Mouse (Mus musculus) layer of hippocampus, adult 2 months (tissue): Measurements from ENCODE around the gene Zfp334. TPM values are rescaled to one million over a fixed set of nuclear protein-coding genes. Genes with fewer than 3 reads are reported as not detected.
A peak's percentile ranks its signal among the peaks of the same experiment; 100 is the strongest.

Experiments used
- DNase-seq, 2 experiments: peaks; one replicate each; pipeline ENCODE4 v3.0.0; 2022; ENCODE audit warnings: low spot score in 2 of 2
- H3K27ac ChIP-seq: fragments of 200-600 bp; 2 replicates; pipeline ENCODE4 v1.8.1; 2022
- H3K4me3 ChIP-seq: fragments of 200-600 bp; 2 replicates; pipeline ENCODE4 v1.8.1; 2022; ENCODE audit warnings: mild to moderate bottlenecking
- CTCF ChIP-seq: fragments of 200-600 bp; conservative IDR thresholded peaks from 2 replicates; pipeline ENCODE4 v1.8.1; 2022; ENCODE audit warnings: antibody characterized with exemption, mild to moderate bottlenecking, moderate library complexity
- total RNA-seq, 2 experiments: library from RNA; stranded (reverse); gene quantifications; 2 replicates each; pipeline ENCODE4 v1.2.3; 2021

Zfp334 gene
- total RNA-seq, 2 experiments from 2014 or later, result 14.0 to 15.3 TPM

- Histone ChIP-seq H3K27ac (no peak overlapping the region; the same call in 1 of the 2 replicates), H3K4me3 (no peak overlapping the region)
- no peak for DNase-seq
- TF ChIP-seq CTCF, result no peak
These were observed 10.2 kb upstream of the Zfp334 start for GRCm38 (mm10) chr2:165398164-165398785.

- TF ChIP-seq CTCF, result no peak
- peak overlapping the region; percentile 72 for H3K27ac ChIP-seq
- no peak for DNase-seq
- no peak overlapping the region for H3K4me3 ChIP-seq
These were observed 9.6 kb upstream of the Zfp334 start for GRCm38 (mm10) chr2:165397502-165398163.

GRCm38 (mm10) chr2:165396831-165397501 is 8.9 kb upstream of the Zfp334 start:
- no peak for DNase-seq
- Histone ChIP-seq H3K4me3 (no peak overlapping the region), H3K27ac (peak overlapping the region; percentile 72)
- TF ChIP-seq CTCF, result no peak

GRCm38 (mm10) chr2:165392156-165392555 is 4.1 kb upstream of the Zfp334 start:
- no peak for DNase-seq
- Histone ChIP-seq H3K4me3 (no peak overlapping the region), H3K27ac (peak overlapping the region; percentile 25; the same call in 1 of the 2 replicates)
- no peak for TF ChIP-seq CTCF

GRCm38 (mm10) chr2:165391561-165391960 is 3.5 kb upstream of the Zfp334 start:
- TF ChIP-seq CTCF, result peak; percentile 98
- Histone ChIP-seq H3K4me3 (no peak overlapping the region), H3K27ac (no peak overlapping the region; the same call in 1 of the 2 replicates)
- peak; percentile 71 to 80 for DNase-seq

- Histone ChIP-seq H3K4me3 (no peak overlapping the region), H3K27ac (no peak overlapping the region)
- no peak for DNase-seq
- no peak for TF ChIP-seq CTCF
These were observed 1.4 kb upstream of the Zfp334 start for GRCm38 (mm10) chr2:165389299-165389952.

- Histone ChIP-seq H3K4me3 (peak overlapping the region; percentile 91), H3K27ac (peak overlapping the region; percentile 93)
- TF ChIP-seq CTCF, result no peak
- no peak for DNase-seq
These were observed 689 bp downstream of the Zfp334 start for GRCm38 (mm10) chr2:165387370-165387769.

- no peak for DNase-seq
- TF ChIP-seq CTCF, result no peak
- Histone ChIP-seq H3K27ac (no peak overlapping the region), H3K4me3 (no peak overlapping the region)
These were observed 8.0 kb downstream of the Zfp334 start for GRCm38 (mm10) chr2:165380050-165380449.

- DNase-seq, result no peak
- no peak for TF ChIP-seq CTCF
- H3K4me3 ChIP-seq, result no peak overlapping the region
- no peak overlapping the region for H3K27ac ChIP-seq
These were observed 12.1 kb downstream of the Zfp334 start for GRCm38 (mm10) chr2:165376001-165376400.

- Histone ChIP-seq H3K27ac (no peak overlapping the region), H3K4me3 (no peak overlapping the region)
- no peak for TF ChIP-seq CTCF
- no peak for DNase-seq
These were observed 12.6 kb downstream of the Zfp334 start for GRCm38 (mm10) chr2:165375478-165375877.

GRCm38 (mm10) chr2:165371066-165371465 is 17.0 kb downstream of the Zfp334 start:
- peak in 1 of 2 experiments; percentile 23 for DNase-seq
- H3K27ac ChIP-seq, result no peak overlapping the region
- no peak for TF ChIP-seq CTCF
- H3K4me3 ChIP-seq, result peak overlapping the region; percentile 30

GRCm38 (mm10) chr2:165370348-165370747 is 17.7 kb downstream of the Zfp334 start:
- H3K4me3 ChIP-seq, result no peak overlapping the region
- no peak for DNase-seq
- no peak overlapping the region for H3K27ac ChIP-seq
- no peak for TF ChIP-seq CTCF

GRCm38 (mm10) chr2:165368496-165368895 is 19.6 kb downstream of the Zfp334 start, which contains the start of gene Zfp663:
Zfp663 (minus strand) TSS chr2:165368729.
- no peak for DNase-seq
- H3K27ac ChIP-seq, result no peak within 1 kb of the TSS
- peak within 1 kb of the TSS; percentile 44 for H3K4me3 ChIP-seq

More at GRCm38 (mm10) chr2:165368496-165368895, 19.6 kb downstream of the Zfp334 start, which contains the start of gene Zfp663:
- no peak for TF ChIP-seq CTCF
